Mouse (Mus musculus): ENCODE results near the gene Stard9.
"Not testable (repeated sequence)": the region's sequence is repeated elsewhere in the genome, so short reads cannot be mapped to it uniquely, and the experiment has no call there.

The Stard9 gene

GRCm38 (mm10) chr2:120654693-120655092, 25.8 kb downstream of the Stard9 start:
- DNase-seq (ENCODE audit: low spot score), result no peak

- DNase-seq (ENCODE audit: low spot score), result no peak
These were observed 27.0 kb downstream of the Stard9 start for GRCm38 (mm10) chr2:120655905-120656304.

- DNase-seq (ENCODE audit: low spot score), result no peak
These were observed 27.8 kb downstream of the Stard9 start for GRCm38 (mm10) chr2:120656711-120657110.

- no peak for DNase-seq (ENCODE audit: low spot score)
These were observed 29.6 kb downstream of the Stard9 start for GRCm38 (mm10) chr2:120658486-120658885.

- DNase-seq (ENCODE audit: low spot score), result no peak
These were observed 30.4 kb downstream of the Stard9 start for GRCm38 (mm10) chr2:120659318-120659717.

- DNase-seq (ENCODE audit: low spot score), result no peak
These were observed 31.7 kb downstream of the Stard9 start for GRCm38 (mm10) chr2:120660486-120661078.

- DNase-seq (ENCODE audit: low spot score), result no peak
These were observed 33.8 kb downstream of the Stard9 start for GRCm38 (mm10) chr2:120662766-120663165.

GRCm38 (mm10) chr2:120663491-120664154, 34.7 kb downstream of the Stard9 start:
- no peak for DNase-seq (ENCODE audit: low spot score)

- no peak for DNase-seq (ENCODE audit: low spot score)
These were observed 38.5 kb downstream of the Stard9 start for GRCm38 (mm10) chr2:120667446-120667845.

GRCm38 (mm10) chr2:120670253-120670652, 41.3 kb downstream of the Stard9 start:
- DNase-seq (ENCODE audit: low spot score), result no peak

GRCm38 (mm10) chr2:120681151-120681550, 52.2 kb downstream of the Stard9 start:
- not testable (repeated sequence) for DNase-seq (ENCODE audit: low spot score)

- no peak for DNase-seq (ENCODE audit: low spot score)
These were observed 68.8 kb downstream of the Stard9 start for GRCm38 (mm10) chr2:120697767-120698166.

GRCm38 (mm10) chr2:120700379-120700885, 71.5 kb downstream of the Stard9 start:
- DNase-seq (ENCODE audit: low spot score), result no peak

- DNase-seq (ENCODE audit: low spot score), result no peak
These were observed 73.8 kb downstream of the Stard9 start for GRCm38 (mm10) chr2:120702675-120703074.

GRCm38 (mm10) chr2:120707041-120707440, 78.1 kb downstream of the Stard9 start:
- no peak for DNase-seq (ENCODE audit: low spot score)

GRCm38 (mm10) chr2:120710154-120710553, 81.2 kb downstream of the Stard9 start:
- DNase-seq (ENCODE audit: low spot score), result no peak

- DNase-seq (ENCODE audit: low spot score), result no peak
These were observed 82.0 kb downstream of the Stard9 start for GRCm38 (mm10) chr2:120710948-120711347.

GRCm38 (mm10) chr2:120713441-120713840, 84.5 kb downstream of the Stard9 start:
- no peak for DNase-seq (ENCODE audit: low spot score)

- no peak for DNase-seq (ENCODE audit: low spot score)
These were observed 89.6 kb downstream of the Stard9 start for GRCm38 (mm10) chr2:120718496-120718895.

- peak; percentile 41 for DNase-seq (ENCODE audit: low spot score)
These were observed 91.9 kb downstream of the Stard9 start for GRCm38 (mm10) chr2:120720821-120721220.

- DNase-seq (ENCODE audit: low spot score), result peak; percentile 28
These were observed 93.0 kb downstream of the Stard9 start for GRCm38 (mm10) chr2:120721911-120722310.

GRCm38 (mm10) chr2:120722491-120722890, 93.6 kb downstream of the Stard9 start:
- peak; percentile 66 for DNase-seq (ENCODE audit: low spot score)

- DNase-seq (ENCODE audit: low spot score), result peak; percentile 43
These were observed 94.7 kb downstream of the Stard9 start for GRCm38 (mm10) chr2:120723621-120724020.

GRCm38 (mm10) chr2:120724176-120724575, 95.3 kb downstream of the Stard9 start:
- peak; percentile 43 for DNase-seq (ENCODE audit: low spot score)
